12 mouse cellular contexts compared by ENCODE assay signal in genomic region chr15:27926450-27926849, GRCm38 (mm10).
DNase-seq lines count a peak whose midpoint lies in the region; ATAC-seq and TF ChIP-seq lines count a peak whose summit lies in the region.
"Had no signal": no experiment of that assay in that cellular context is flagged by ENCODE, and none has a peak within 500 bp of the region (broad histone marks: within the 10 kb centered on the region; RNA-seq: fewer than 3 reads in every experiment).

No protein-coding gene starts in this region.

- peak overlapping the region; percentile 53; the same call in 1 of the 2 replicates for H3K9ac ChIP-seq in heart, embryonic 13.5 days
- H3K9ac ChIP-seq: forebrain, embryonic 15.5 days; intestine, embryonic 15.5 days; midbrain, embryonic 13.5 days had no signal

- peak overlapping the region; percentile 70 for H3K27ac ChIP-seq in heart, embryonic 13.5 days (replicated peaks)
- H3K27ac ChIP-seq in small intestine, adult 2 months (ENCODE audit: insufficient read depth, low read depth, low read length), result peak overlapping the region; percentile 10; the same call in 1 of the 2 replicates
- H3K27ac ChIP-seq: forebrain, embryonic 15.5 days; intestine, embryonic 15.5 days had no signal

- ATAC-seq in heart, embryonic 13.5 days (ENCODE audit: extremely low read depth, insufficient number of reproducible peaks, low FRiP score, low TSS enrichment), result no peak
- ATAC-seq: forebrain, embryonic 15.5 days; intestine, embryonic 15.5 days; midbrain, embryonic 13.5 days had no signal

- TF ChIP-seq CTCF in small intestine, adult 2 months (IDR thresholded peaks at IDR 0.05; ENCODE audit: extremely low read depth, insufficient read length, insufficient replicate concordance, low read depth, low read length), result no peak

- WGBS in heart, embryonic 13.5 days, result 68% methylated on average over 7 of the region's 7 CpGs
- 52% methylated on average over 7 of the region's 7 CpGs for WGBS in small intestine, adult 2 months

- no peaks in the 10 kb centered on the region for H3K27me3 ChIP-seq in heart, embryonic 13.5 days (replicated peaks)
- no peaks in the 10 kb centered on the region for H3K27me3 ChIP-seq in small intestine, adult 2 months (ENCODE audit: control insufficient read depth, insufficient read depth, low read length)
- H3K27me3 ChIP-seq: forebrain, embryonic 15.5 days; intestine, embryonic 15.5 days; midbrain, embryonic 13.5 days had no signal

- H3K9me3 ChIP-seq in heart, embryonic 13.5 days, result no peaks in the 10 kb centered on the region
- H3K9me3 ChIP-seq: forebrain, embryonic 15.5 days; intestine, embryonic 15.5 days; midbrain, embryonic 13.5 days had no signal

- no peak for TF ChIP-seq POLR2A in small intestine, adult 2 months (IDR thresholded peaks at IDR 0.05; ENCODE audit: low read depth, low read length)

- H3K4me2 ChIP-seq in heart, embryonic 13.5 days, result peak overlapping the region; percentile 20; the same call in 1 of the 2 replicates
- H3K4me2 ChIP-seq: forebrain, embryonic 15.5 days; intestine, embryonic 15.5 days; midbrain, embryonic 13.5 days had no signal

- H3K36me3 ChIP-seq in heart, embryonic 13.5 days, result no peaks in the 10 kb centered on the region
- H3K36me3 ChIP-seq in small intestine, adult 2 months (ENCODE audit: control insufficient read depth, insufficient read depth, low read length), result no peaks in the 10 kb centered on the region
- H3K36me3 ChIP-seq: forebrain, embryonic 15.5 days; intestine, embryonic 15.5 days; midbrain, embryonic 13.5 days had no signal

- peaks cover 62% of the 10 kb centered on the region for H3K4me1 ChIP-seq in heart, embryonic 13.5 days
- peaks cover 11% of the 10 kb centered on the region for H3K4me1 ChIP-seq in small intestine, adult 2 months (ENCODE audit: control insufficient read depth, insufficient read depth, insufficient read length, low read length)

- no peak for DNase-seq in heart, postnatal 4 days
- DNase-seq in CD4-positive, CD25-positive, alpha-beta regulatory T cell, adult 2 months (ENCODE audit: low read depth, low spot score), result peak; percentile 88
- peak; percentile 90 for DNase-seq in induced T-regulatory cell, adult 2 months (ENCODE audit: low read depth)
- no peak for DNase-seq in adrenal gland, postnatal 14 days
- DNase-seq in gastrocnemius, postnatal 25 days, result no peak
- no peak for DNase-seq in adrenal gland, postnatal 25 days
- DNase-seq: adrenal gland, adult 2 months had no signal

- H3K4me3 ChIP-seq in heart, embryonic 13.5 days, result no peak overlapping the region
- H3K4me3 ChIP-seq in small intestine, adult 2 months (ENCODE audit: low read depth, low read length), result no peak overlapping the region
- H3K4me3 ChIP-seq: forebrain, embryonic 15.5 days; intestine, embryonic 15.5 days; midbrain, embryonic 13.5 days had no signal

Comparison
In these comparisons a context has a peak if more than half of its experiments do, and no peak if none do; other contexts are left out.
1. DNase-seq: peak in CD4-positive, CD25-positive, alpha-beta regulatory T cell, adult 2 months (single experiment) and induced T-regulatory cell, adult 2 months (single experiment); none in heart, postnatal 4 days (single experiment), adrenal gland, postnatal 14 days (single experiment), gastrocnemius, postnatal 25 days (single experiment) and adrenal gland, postnatal 25 days (single experiment).